Mouse (Mus musculus) liver, embryonic 13.5 days (tissue): ENCODE measurements around the gene Dop1b. TPM values are rescaled to one million over a fixed set of nuclear protein-coding genes. Genes with fewer than 3 reads are reported as not detected.
"Not testable (repeated sequence)": the region's sequence is repeated elsewhere in the genome, so short reads cannot be mapped to it uniquely, and the experiment has no call there.

Source experiments
- ATAC-seq: fragments of 200-750 bp; cut with Nextera tagmentation; 2 replicates; pipeline ENCODE4 v1.8.0; 2017; ENCODE audit warnings: low read depth, mild to moderate bottlenecking, moderate number of reproducible peaks, moderate library complexity
- DNase-seq: peaks from one replicate; pipeline ENCODE4 v3.0.0; 2022
- H3K27ac ChIP-seq: fragments of 300-500 bp; sonication (generic); 2 replicates; pipeline ENCODE4 v1.5.1; 2015; ENCODE audit warnings: moderate library complexity, mild to moderate bottlenecking, inconsistent platforms
- H3K27me3 ChIP-seq: fragments of 300-500 bp; sonication (generic); 2 replicates; pipeline ENCODE4 v1.6.1; 2015; ENCODE audit warnings: mild to moderate bottlenecking, inconsistent platforms
- H3K36me3 ChIP-seq: fragments of 300-500 bp; sonication (generic); 2 replicates; pipeline ENCODE4 v1.6.1; 2015; ENCODE audit warnings: mild to moderate bottlenecking, inconsistent platforms
- H3K4me1 ChIP-seq: fragments of 300-500 bp; sonication (generic); replicated peaks from 2 replicates; pipeline ENCODE4 v1.6.1; 2015; ENCODE audit warnings: inconsistent platforms
- H3K4me2 ChIP-seq: fragments of 300-500 bp; sonication (generic); 2 replicates; pipeline ENCODE4 v1.6.1; 2015; ENCODE audit warnings: inconsistent platforms, mild to moderate bottlenecking, moderate library complexity
- H3K4me3 ChIP-seq: fragments of 300-500 bp; sonication (generic); replicated peaks from 2 replicates; pipeline ENCODE4 v1.5.1; 2015; ENCODE audit warnings: mild to moderate bottlenecking, inconsistent platforms
- H3K9ac ChIP-seq: fragments of 300-500 bp; sonication (generic); 2 replicates; pipeline ENCODE4 v1.6.1; 2015; ENCODE audit warnings: mild to moderate bottlenecking, inconsistent platforms
- H3K9me3 ChIP-seq: fragments of 300-500 bp; sonication (generic); replicated peaks from 2 replicates; pipeline ENCODE4 v1.6.1; 2016; ENCODE audit warnings: inconsistent platforms
- WGBS: fragments of 180-500 bp; shearing (Covaris S2); methylation state at CpG from one replicate; pipeline ENCODE4 v1.1.7; 2015; ENCODE audit not compliant: insufficient replicate concordance; 5-methylcytosine and 5-hydroxymethylcytosine counted together
- polyA plus RNA-seq: library from polyadenylated mRNA; unstranded; fragments of >200 nt; fragmentation: Nextera tagmentation; extraction: Ambion mirVana; gene quantifications from 2 replicates; pipeline ENCODE4 v1.2.1, GENCODE M21; 2015

Dop1b gene
- polyA plus RNA-seq, 1 experiment from 2014 or later, result 8.7 TPM

GRCm38 (mm10) chr16:93818691-93819324 lies 107.1 kb downstream of the Dop1b start:
- 6% methylated on average over 12 of the region's 12 CpGs for WGBS
- Histone ChIP-seq H3K9me3 (no peaks in the 10 kb centered on the region), H3K27ac (peak overlapping the region; percentile 91), H3K4me1 (peaks cover 51% of the 10 kb centered on the region), H3K9ac (peak overlapping the region; percentile 62), H3K27me3 (no peaks in the 10 kb centered on the region), H3K4me3 (peak overlapping the region; percentile 23), H3K36me3 (no peaks in the 10 kb centered on the region), H3K4me2 (peak overlapping the region; percentile 65)
- peak; percentile 43 for DNase-seq
- ATAC-seq, result peak; percentile 74

- H3K36me3 ChIP-seq, result no peaks in the 10 kb centered on the region
- ATAC-seq (peak; percentile 33; the same call in 1 of the 2 replicates), DNase-seq (no peak)
- peak overlapping the region; percentile 91 for H3K27ac ChIP-seq
- H3K27me3 ChIP-seq, result no peaks in the 10 kb centered on the region
- H3K9ac ChIP-seq, result peak overlapping the region; percentile 62
- peaks cover 51% of the 10 kb centered on the region for H3K4me1 ChIP-seq
- peak overlapping the region; percentile 23 for H3K4me3 ChIP-seq
- WGBS, result 23% methylated on average over 4 of the region's 4 CpGs
- no peaks in the 10 kb centered on the region for H3K9me3 ChIP-seq
- peak overlapping the region; percentile 65 for H3K4me2 ChIP-seq
These were observed 107.6 kb downstream of the Dop1b start for GRCm38 (mm10) chr16:93819325-93819696.

GRCm38 (mm10) chr16:93820040-93820439 lies 108.3 kb downstream of the Dop1b start:
- 38% methylated on average over 1 of the region's 1 CpGs for WGBS
- Histone ChIP-seq H3K4me2 (no peak overlapping the region), H3K9me3 (no peaks in the 10 kb centered on the region), H3K9ac (peak overlapping the region; percentile 62; the same call in 1 of the 2 replicates), H3K4me3 (no peak overlapping the region), H3K4me1 (peaks cover 51% of the 10 kb centered on the region), H3K27me3 (no peaks in the 10 kb centered on the region), H3K36me3 (no peaks in the 10 kb centered on the region), H3K27ac (peak overlapping the region; percentile 91)
- no peak for ATAC-seq
- no peak for DNase-seq

GRCm38 (mm10) chr16:93821706-93822105 lies 110.0 kb downstream of the Dop1b start:
- Histone ChIP-seq H3K4me3 (no peak overlapping the region), H3K27me3 (no peaks in the 10 kb centered on the region), H3K4me2 (no peak overlapping the region), H3K9me3 (no peaks in the 10 kb centered on the region), H3K4me1 (peaks cover 38% of the 10 kb centered on the region), H3K27ac (no peak overlapping the region), H3K9ac (no peak overlapping the region), H3K36me3 (no peaks in the 10 kb centered on the region)
- 78% methylated on average over 3 of the region's 3 CpGs for WGBS
- DNase-seq (no peak), ATAC-seq (no peak)

- not testable (repeated sequence) for H3K4me3 ChIP-seq, H3K9ac ChIP-seq, H3K9me3 ChIP-seq, ATAC-seq, DNase-seq, H3K36me3 ChIP-seq, H3K27ac ChIP-seq, H3K27me3 ChIP-seq, H3K4me2 ChIP-seq
- peaks cover 29% of the 10 kb centered on the region for H3K4me1 ChIP-seq
- WGBS, result 73% methylated on average over 5 of the region's 8 CpGs
These were observed 110.9 kb downstream of the Dop1b start for GRCm38 (mm10) chr16:93822433-93823225.

- Histone ChIP-seq H3K27ac (no peak overlapping the region), H3K9ac (no peak overlapping the region), H3K27me3 (no peaks in the 10 kb centered on the region), H3K4me3 (no peak overlapping the region), H3K4me2 (no peak overlapping the region), H3K36me3 (no peaks in the 10 kb centered on the region), H3K4me1 (peaks cover 8% of the 10 kb centered on the region), H3K9me3 (no peaks in the 10 kb centered on the region)
- no peak for ATAC-seq
- WGBS, result 67% methylated on average over 4 of the region's 4 CpGs
- no peak for DNase-seq
These were observed 113.1 kb downstream of the Dop1b start for GRCm38 (mm10) chr16:93824799-93825198.

GRCm38 (mm10) chr16:93825463-93825862 lies 113.8 kb downstream of the Dop1b start:
- no peaks in the 10 kb centered on the region for H3K36me3 ChIP-seq
- peaks cover 1% of the 10 kb centered on the region for H3K4me1 ChIP-seq
- no peak overlapping the region for H3K4me2 ChIP-seq
- H3K27me3 ChIP-seq, result no peaks in the 10 kb centered on the region
- WGBS, result 72% methylated on average over 4 of the region's 4 CpGs
- H3K4me3 ChIP-seq, result no peak overlapping the region
- H3K9me3 ChIP-seq, result no peaks in the 10 kb centered on the region
- no peak overlapping the region for H3K9ac ChIP-seq
- no peak overlapping the region for H3K27ac ChIP-seq
- ATAC-seq (no peak), DNase-seq (no peak)

- H3K4me3 ChIP-seq, result no peak overlapping the region
- H3K9ac ChIP-seq, result no peak overlapping the region
- ATAC-seq (no peak), DNase-seq (no peak)
- no peak overlapping the region for H3K27ac ChIP-seq
- no peaks in the 10 kb centered on the region for H3K36me3 ChIP-seq
- no peak overlapping the region for H3K4me2 ChIP-seq
- H3K4me1 ChIP-seq, result 0 out of 2 replicates have a peak, but pooled peaks cover 2% of the 10 kb centered on the region
- no peaks in the 10 kb centered on the region for H3K27me3 ChIP-seq
- 66% methylated on average over 11 of the region's 11 CpGs for WGBS
- H3K9me3 ChIP-seq, result no peaks in the 10 kb centered on the region
These were observed 114.3 kb downstream of the Dop1b start for GRCm38 (mm10) chr16:93826054-93826453.

GRCm38 (mm10) chr16:93826478-93826877 lies 114.8 kb downstream of the Dop1b start:
- H3K27ac ChIP-seq, H3K36me3 ChIP-seq, H3K9me3 ChIP-seq, H3K4me2 ChIP-seq, H3K4me1 ChIP-seq, DNase-seq, H3K27me3 ChIP-seq, ATAC-seq, H3K9ac ChIP-seq, H3K4me3 ChIP-seq: not testable (repeated sequence)
- 65% methylated on average over 5 of the region's 5 CpGs for WGBS

GRCm38 (mm10) chr16:93826909-93827308 lies 115.2 kb downstream of the Dop1b start:
- Histone ChIP-seq H3K9ac (no peak overlapping the region), H3K27ac (no peak overlapping the region), H3K9me3 (no peaks in the 10 kb centered on the region), H3K36me3 (no peaks in the 10 kb centered on the region), H3K27me3 (no peaks in the 10 kb centered on the region), H3K4me1 (peaks cover 7% of the 10 kb centered on the region), H3K4me3 (no peak overlapping the region), H3K4me2 (no peak overlapping the region)
- ATAC-seq (no peak), DNase-seq (no peak)
- 74% methylated on average over 6 of the region's 6 CpGs for WGBS

- Histone ChIP-seq H3K36me3 (no peaks in the 10 kb centered on the region), H3K4me1 (peaks cover 25% of the 10 kb centered on the region), H3K9ac (no peak overlapping the region), H3K27me3 (no peaks in the 10 kb centered on the region), H3K4me3 (no peak overlapping the region), H3K9me3 (no peaks in the 10 kb centered on the region), H3K27ac (no peak overlapping the region), H3K4me2 (no peak overlapping the region)
- 87% methylated on average over 15 of the region's 15 CpGs for WGBS
- DNase-seq (no peak), ATAC-seq (no peak)
These were observed 117.8 kb downstream of the Dop1b start for GRCm38 (mm10) chr16:93829526-93829925.
